Mouse (Mus musculus) retina, postnatal 1 day (tissue): ENCODE measurements around the gene Itga9.

Experiments
- DNase-seq: peaks from one replicate; pipeline ENCODE4 v3.0.0-alpha.2; 2012

The Itga9 gene

GRCm38 (mm10) chr9:118654969-118655368, 48.5 kb downstream of the Itga9 start:
- no peak for DNase-seq

GRCm38 (mm10) chr9:118655726-118656125, 49.2 kb downstream of the Itga9 start:
- DNase-seq = no peak

GRCm38 (mm10) chr9:118658159-118658558, 51.7 kb downstream of the Itga9 start:
- no peak for DNase-seq

- no peak for DNase-seq
Measured at GRCm38 (mm10) chr9:118659809-118660208, 53.3 kb downstream of the Itga9 start.

- DNase-seq = peak; percentile 29
Measured at GRCm38 (mm10) chr9:118660259-118660658, 53.8 kb downstream of the Itga9 start.

GRCm38 (mm10) chr9:118662026-118662425, 55.5 kb downstream of the Itga9 start:
- DNase-seq = no peak

- DNase-seq = no peak
Measured at GRCm38 (mm10) chr9:118662476-118662875, 56.0 kb downstream of the Itga9 start.

GRCm38 (mm10) chr9:118663938-118664337, 57.4 kb downstream of the Itga9 start:
- no peak for DNase-seq

- DNase-seq = no peak
Measured at GRCm38 (mm10) chr9:118666069-118666468, 59.6 kb downstream of the Itga9 start.

- DNase-seq = no peak
Measured at GRCm38 (mm10) chr9:118669696-118670095, 63.2 kb downstream of the Itga9 start.

- DNase-seq = no peak
Measured at GRCm38 (mm10) chr9:118674277-118674676, 67.8 kb downstream of the Itga9 start.

GRCm38 (mm10) chr9:118674761-118675160, 68.3 kb downstream of the Itga9 start:
- DNase-seq = no peak

- DNase-seq = no peak
Measured at GRCm38 (mm10) chr9:118675573-118676170, 69.2 kb downstream of the Itga9 start.

GRCm38 (mm10) chr9:118676692-118677091, 70.2 kb downstream of the Itga9 start:
- DNase-seq = peak; percentile 20

GRCm38 (mm10) chr9:118677349-118677748, 70.9 kb downstream of the Itga9 start:
- DNase-seq = peak; percentile 35

GRCm38 (mm10) chr9:118678020-118678750, 71.7 kb downstream of the Itga9 start:
- DNase-seq = peak; percentile 60

- no peak for DNase-seq
Measured at GRCm38 (mm10) chr9:118678759-118679158, 72.3 kb downstream of the Itga9 start.

- no peak for DNase-seq
Measured at GRCm38 (mm10) chr9:118681506-118681905, 75.0 kb downstream of the Itga9 start.

GRCm38 (mm10) chr9:118682154-118682553, 75.7 kb downstream of the Itga9 start:
- no peak for DNase-seq

- no peak for DNase-seq
Measured at GRCm38 (mm10) chr9:118683507-118683906, 77.0 kb downstream of the Itga9 start.

GRCm38 (mm10) chr9:118684343-118684742, 77.9 kb downstream of the Itga9 start:
- no peak for DNase-seq

GRCm38 (mm10) chr9:118686166-118686961, 79.9 kb downstream of the Itga9 start:
- DNase-seq = no peak

- DNase-seq = no peak
Measured at GRCm38 (mm10) chr9:118688248-118688647, 81.8 kb downstream of the Itga9 start.
